Mouse (Mus musculus) myocyte (in vitro differentiated cells): ENCODE data around the gene Prrc2b. TPM values are rescaled to one million over a fixed set of nuclear protein-coding genes. Genes with fewer than 3 reads are reported as not detected.

Experiments used
- H3K27me3 ChIP-seq: one replicate; pipeline ENCODE4 v1.6.1; 2011; ENCODE audit not compliant: control insufficient read depth, insufficient read depth, insufficient read length
- H3K36me3 ChIP-seq: one replicate; pipeline ENCODE4 v1.6.1; 2011; ENCODE audit not compliant: control insufficient read depth, insufficient read depth
- H3K4me2 ChIP-seq: one replicate; pipeline ENCODE4 v1.6.1; 2011; ENCODE audit warnings: low read depth, control low read depth
- H3K4me3 ChIP-seq: one replicate; pipeline ENCODE4 v1.5.1; 2011; ENCODE audit warnings: mild to moderate bottlenecking, control low read depth, moderate library complexity
- H3K79me2 ChIP-seq: one replicate; pipeline ENCODE4 v1.6.1; 2011; ENCODE audit not compliant: control insufficient read depth, insufficient read depth
- H3ac ChIP-seq: one replicate; pipeline ENCODE4 v1.6.1; 2011; ENCODE audit not compliant: control insufficient read depth, insufficient read length
- CEBPB ChIP-seq: IDR thresholded peaks from 2 replicates; pipeline ENCODE4 v1.6.1; 2011; ENCODE audit warnings: mild to moderate bottlenecking, moderate library complexity; ENCODE audit not compliant: poor library complexity, insufficient read depth, severe bottlenecking
- E2F4 ChIP-seq: IDR thresholded peaks from one replicate; pipeline ENCODE4 v1.6.1; 2011; ENCODE audit warnings: mild to moderate bottlenecking, control low read depth, moderate library complexity; ENCODE audit not compliant: insufficient read depth
- MAX ChIP-seq: IDR thresholded peaks from one replicate; pipeline ENCODE4 v1.6.1; 2011; ENCODE audit warnings: low read depth, mild to moderate bottlenecking, control low read depth
- MYOD1 ChIP-seq, 3 experiments: IDR thresholded peaks; one replicate each; pipeline ENCODE4 v1.6.1; 2011; ENCODE audit warnings: control low read depth in 2 of 3, low read depth in 2 of 3, mild to moderate bottlenecking in 2 of 3, moderate library complexity in 1 of 3; ENCODE audit not compliant: insufficient read length in 2 of 3, control insufficient read depth in 1 of 3
- MYOG ChIP-seq, 3 experiments: IDR thresholded peaks; one replicate each; pipeline ENCODE4 v1.6.1; 2011; ENCODE audit warnings: control low read depth in 2 of 3, low read depth in 2 of 3, mild to moderate bottlenecking in 2 of 3; ENCODE audit not compliant: insufficient read length in 2 of 3, control insufficient read depth in 1 of 3, insufficient read depth in 1 of 3
- POLR2A ChIP-seq: IDR thresholded peaks from one replicate; pipeline ENCODE4 v1.6.1; 2011; ENCODE audit warnings: low read depth, mild to moderate bottlenecking, control low read depth, moderate library complexity; ENCODE audit not compliant: insufficient read length
- POLR2AphosphoS2 ChIP-seq: IDR thresholded peaks from one replicate; pipeline ENCODE4 v1.6.1; 2011; ENCODE audit warnings: low read depth, control low read depth; ENCODE audit not compliant: insufficient read length
- REST ChIP-seq: IDR thresholded peaks from one replicate; pipeline ENCODE4 v1.6.1; 2011; ENCODE audit warnings: mild to moderate bottlenecking, control low read depth, moderate library complexity; ENCODE audit not compliant: insufficient read depth, insufficient read length
- SRF ChIP-seq: IDR thresholded peaks from one replicate; pipeline ENCODE4 v1.6.1; 2011; ENCODE audit warnings: low read depth; ENCODE audit not compliant: control insufficient read depth, insufficient read length
- TCF12 ChIP-seq: IDR thresholded peaks from one replicate; pipeline ENCODE4 v1.6.1; 2011; ENCODE audit warnings: mild to moderate bottlenecking, control low read depth; ENCODE audit not compliant: poor library complexity, insufficient read depth, severe bottlenecking
- TCF3 ChIP-seq: IDR thresholded peaks from one replicate; pipeline ENCODE4 v1.6.1; 2011; ENCODE audit warnings: low read depth, control low read depth; ENCODE audit not compliant: insufficient read length
- USF1 ChIP-seq: IDR thresholded peaks from one replicate; pipeline ENCODE4 v1.6.1; 2011; ENCODE audit warnings: low read depth, mild to moderate bottlenecking, control low read depth, moderate library complexity
- polyA plus RNA-seq: library from polyadenylated mRNA; unstranded; fragments of >200 nt; fragmentation: generic; extraction: Trizol; gene quantifications from one replicate; pipeline ENCODE4 v1.2.1, GENCODE M21; 2012; ENCODE audit warnings: missing spikeins

The Prrc2b gene
- polyA plus RNA-seq, 1 experiment = 76.2 TPM

- Histone ChIP-seq H3K27me3 (no peaks in the 10 kb centered on the region), H3K79me2 (no peaks in the 10 kb centered on the region), H3ac (no peak overlapping the region), H3K4me2 (no peak overlapping the region), H3K36me3 (peaks cover 41% of the 10 kb centered on the region), H3K4me3 (no peak overlapping the region)
- no peak for TF ChIP-seq TCF3
- TF ChIP-seq MAX = no peak
- TF ChIP-seq MYOD1 (IDR thresholded peaks at IDR 0.05; ENCODE audit: control insufficient read depth in 1 of 3, insufficient read length in 2 of 3, low read depth in 2 of 3) = no peak
- TF ChIP-seq TCF12 = no peak
These were observed 67.2 kb downstream of the Prrc2b start for GRCm38 (mm10) chr2:32218113-32218512.

DNA sequence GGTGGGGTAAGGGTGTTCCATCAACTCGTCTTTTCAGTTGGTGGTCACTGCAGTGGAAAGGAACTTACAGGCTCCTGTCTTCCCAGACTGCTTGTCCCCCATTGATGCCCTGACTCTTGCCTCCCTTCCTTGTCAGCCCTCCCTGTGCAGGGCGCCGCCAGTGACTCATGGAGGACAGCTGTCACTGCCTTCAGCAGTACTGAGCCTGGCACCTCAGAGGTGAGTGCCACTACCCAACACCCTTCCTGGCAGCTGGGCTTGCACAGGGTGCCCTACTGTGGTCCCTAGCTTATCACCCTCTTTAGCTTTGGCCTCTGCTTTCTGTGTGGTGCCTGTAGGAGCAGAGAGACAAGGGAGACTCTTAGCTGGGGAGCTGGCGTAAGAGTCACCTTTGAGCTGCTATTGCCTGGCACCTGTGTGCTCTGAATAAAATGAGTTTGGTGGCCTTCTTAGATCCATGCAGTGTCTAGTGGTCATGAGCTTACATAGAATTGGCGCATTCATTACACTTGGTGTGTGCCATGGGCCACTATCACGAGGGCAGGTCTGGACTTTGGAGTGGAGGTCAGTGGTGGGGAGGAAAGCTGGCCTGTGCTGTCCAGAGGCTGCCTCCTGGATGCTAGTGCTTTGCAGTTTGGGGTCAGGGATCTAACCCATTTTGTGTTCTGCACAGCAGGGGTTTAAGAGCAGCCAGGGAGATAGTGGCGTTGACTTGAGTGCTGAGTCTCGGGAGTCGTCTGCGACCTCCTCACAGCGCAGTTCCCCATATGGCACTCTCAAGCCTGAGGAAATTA lies 67.9 kb downstream of the Prrc2b start:
- TF ChIP-seq POLR2A (no peak), POLR2AphosphoS2 (peak; percentile 10), TCF12 (peak; percentile 12), MYOD1 (IDR thresholded peaks at IDR 0.05; ENCODE audit: control insufficient read depth in 1 of 3, insufficient read length in 2 of 3, low read depth in 2 of 3) (peak in 2 of 3 experiments; percentile 76 to 93), SRF (no peak), USF1 (no peak), MYOG (IDR thresholded peaks at IDR 0.05; ENCODE audit: control insufficient read depth in 1 of 3, insufficient read depth in 1 of 3, insufficient read length in 2 of 3, low read depth in 2 of 3) (peak; percentile 12 to 97 (median 88)), CEBPB (no peak)
- no peaks in the 10 kb centered on the region for H3K27me3 ChIP-seq
- no peak overlapping the region for H3ac ChIP-seq
- no peak overlapping the region for H3K4me3 ChIP-seq
- H3K4me2 ChIP-seq = no peak overlapping the region
- H3K36me3 ChIP-seq = peaks cover 45% of the 10 kb centered on the region
- H3K79me2 ChIP-seq = no peaks in the 10 kb centered on the region

DNA sequence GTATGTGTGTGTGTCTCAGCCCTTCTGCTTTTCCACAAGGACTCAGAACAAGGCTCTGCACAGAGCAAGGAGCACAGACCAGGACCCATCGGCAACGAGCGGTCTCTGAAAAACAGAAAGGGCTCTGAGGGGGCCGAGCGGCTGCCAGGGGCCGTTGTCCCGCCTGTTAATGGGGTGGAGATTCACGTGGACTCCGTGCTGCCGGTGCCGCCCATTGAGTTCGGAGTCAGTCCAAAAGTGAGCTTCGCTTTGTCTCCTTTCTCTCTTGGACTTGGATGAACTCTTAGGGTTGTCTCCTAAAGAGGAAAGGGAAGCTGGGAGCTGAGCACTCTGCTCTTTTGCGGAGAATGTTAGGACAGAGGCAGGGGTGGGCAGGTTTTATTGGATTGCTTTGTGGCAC lies 68.6 kb downstream of the Prrc2b start:
- H3K79me2 ChIP-seq = no peaks in the 10 kb centered on the region

GRCm38 (mm10) chr2:32220021-32220420 lies 69.1 kb downstream of the Prrc2b start:
- Histone ChIP-seq H3ac (no peak overlapping the region), H3K27me3 (no peaks in the 10 kb centered on the region), H3K4me2 (no peak overlapping the region), H3K79me2 (no peaks in the 10 kb centered on the region), H3K36me3 (peaks cover 40% of the 10 kb centered on the region), H3K4me3 (no peak overlapping the region)
- TF ChIP-seq TCF12 = no peak
- TF ChIP-seq TCF3 = no peak
- no peak for TF ChIP-seq MYOG (IDR thresholded peaks at IDR 0.05; ENCODE audit: control insufficient read depth in 1 of 3, insufficient read depth in 1 of 3, insufficient read length in 2 of 3, low read depth in 2 of 3)
- no peak for TF ChIP-seq POLR2A
- TF ChIP-seq USF1 = no peak
- no peak for TF ChIP-seq SRF
- no peak for TF ChIP-seq MYOD1 (IDR thresholded peaks at IDR 0.05; ENCODE audit: control insufficient read depth in 1 of 3, insufficient read length in 2 of 3, low read depth in 2 of 3)
- TF ChIP-seq MAX = no peak
- no peak for TF ChIP-seq E2F4
- TF ChIP-seq REST = no peak
- TF ChIP-seq POLR2AphosphoS2 = no peak
- no peak for TF ChIP-seq CEBPB

More for the DNA sequence above, 68.6 kb downstream of the Prrc2b start:
- Histone ChIP-seq H3K27me3 (no peaks in the 10 kb centered on the region), H3K4me3 (no peak overlapping the region), H3K36me3 (peaks cover 45% of the 10 kb centered on the region), H3K4me2 (no peak overlapping the region), H3ac (no peak overlapping the region)
- TF ChIP-seq USF1 (no peak), POLR2AphosphoS2 (no peak), CEBPB (no peak), MAX (no peak), E2F4 (no peak), SRF (no peak), TCF12 (no peak)

DNA sequence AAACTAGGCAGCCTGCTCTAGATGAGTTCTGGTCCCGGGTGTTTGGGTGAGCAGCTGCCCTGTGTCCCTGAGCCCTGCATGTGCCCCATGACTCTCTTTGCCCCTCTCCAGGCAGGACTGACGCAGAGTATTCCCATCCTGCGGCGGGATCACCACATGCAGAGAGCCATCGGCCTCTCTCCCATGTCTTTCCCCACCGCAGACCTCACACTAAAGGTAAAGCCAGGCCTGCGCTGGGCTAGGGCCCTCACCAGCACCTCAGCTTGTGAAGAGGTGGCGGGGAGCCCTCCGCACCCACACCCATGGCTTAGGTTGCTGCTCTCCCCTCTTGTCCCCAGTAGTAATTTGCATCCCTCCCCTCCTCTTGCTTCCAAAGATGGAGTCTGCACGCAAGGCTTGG lies 70.1 kb downstream of the Prrc2b start:
- TF ChIP-seq TCF12 (no peak), REST (no peak), MAX (no peak), E2F4 (no peak), TCF3 (no peak), POLR2A (no peak), USF1 (no peak), POLR2AphosphoS2 (no peak), CEBPB (no peak), MYOG (IDR thresholded peaks at IDR 0.05; ENCODE audit: control insufficient read depth in 1 of 3, insufficient read depth in 1 of 3, insufficient read length in 2 of 3, low read depth in 2 of 3) (no peak), SRF (no peak), MYOD1 (IDR thresholded peaks at IDR 0.05; ENCODE audit: control insufficient read depth in 1 of 3, insufficient read length in 2 of 3, low read depth in 2 of 3) (no peak)
- no peaks in the 10 kb centered on the region for H3K27me3 ChIP-seq
- H3K4me3 ChIP-seq = no peak overlapping the region
- peaks cover 41% of the 10 kb centered on the region for H3K36me3 ChIP-seq
- no peaks in the 10 kb centered on the region for H3K79me2 ChIP-seq
- H3K4me2 ChIP-seq = no peak overlapping the region
- H3ac ChIP-seq = no peak overlapping the region
